Mouse (Mus musculus) adrenal gland, postnatal 25 days (tissue): Measurements from ENCODE around the gene Prdx5. TPM values are rescaled to one million over a fixed set of nuclear protein-coding genes. Genes with fewer than 3 reads are reported as not detected.

Experiments used
- DNase-seq: peaks from one replicate; pipeline ENCODE4 v3.0.0; 2021; ENCODE audit warnings: mixed read lengths
- long read RNA-seq: library from polyadenylated mRNA; stranded (forward); transcript quantifications from one replicate; pipeline ENCODE4 v2.0.0, GENCODE M21; 2021
- total RNA-seq: library from RNA; stranded (reverse); gene quantifications from 2 replicates; pipeline ENCODE4 v1.2.3, GENCODE M21; 2021

The Prdx5 gene
- total RNA-seq, result 196 and 278 TPM in 2 replicates
- long read RNA-seq, transcript Prdx5-201 (6 exons, 1,262 nt), result major isoform, 231 of 262 reads
- long read RNA-seq, transcript Prdx5-203 (5 exons, 755 nt), result minor isoform, 21 of 262 reads
- long read RNA-seq, partial matches to known transcripts, result 1 of 262 reads
- long read RNA-seq, other reads (novel, unspliced or antisense), result 9 of 262 reads

DNA sequence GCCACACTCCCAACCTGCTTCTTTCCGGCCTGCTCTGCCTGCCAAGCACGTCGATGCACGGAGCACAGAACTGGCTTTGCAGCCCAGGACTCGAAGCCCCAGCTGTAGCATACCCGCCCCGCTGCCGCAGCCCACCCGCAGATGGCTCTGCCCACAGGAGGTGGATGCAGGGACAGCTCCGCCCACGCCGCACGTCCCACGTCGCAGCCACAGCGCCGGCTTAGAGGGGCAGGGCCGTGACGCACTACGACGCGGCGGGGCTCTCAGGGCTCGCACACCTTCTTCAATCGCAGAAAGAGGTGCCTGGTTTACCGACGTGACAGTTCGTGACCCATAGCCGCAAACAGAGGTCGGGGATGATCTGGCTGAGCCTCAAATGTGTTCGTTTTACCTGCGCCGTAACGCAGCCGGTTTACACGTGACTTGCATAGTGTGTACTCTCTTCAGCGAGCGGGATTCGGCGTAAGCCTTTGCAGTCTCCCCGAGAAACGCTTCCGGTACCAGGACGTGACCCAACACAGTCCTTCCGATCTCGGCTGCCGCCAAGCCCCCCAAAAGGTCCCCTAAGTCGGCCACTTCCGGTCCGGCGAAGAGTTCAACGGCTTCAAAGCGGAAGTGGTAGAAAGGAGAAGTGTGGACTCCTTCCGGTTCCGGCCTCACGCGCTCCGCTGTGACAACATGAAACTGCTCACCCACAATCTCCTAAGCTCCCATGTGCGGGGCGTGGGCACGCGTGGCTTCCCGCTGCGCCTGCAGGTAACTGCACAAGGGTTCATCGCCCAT, at the start of gene Prdx5, which contains the start of gene Trmt112:
Gene Prdx5, minus strand, starts transcription at position 600 of the 783 bp plus-strand sequence.
Gene Trmt112, plus strand, starts transcription at position 192 of the 783 bp plus-strand sequence.
- peak; percentile 91 for DNase-seq

DNA sequence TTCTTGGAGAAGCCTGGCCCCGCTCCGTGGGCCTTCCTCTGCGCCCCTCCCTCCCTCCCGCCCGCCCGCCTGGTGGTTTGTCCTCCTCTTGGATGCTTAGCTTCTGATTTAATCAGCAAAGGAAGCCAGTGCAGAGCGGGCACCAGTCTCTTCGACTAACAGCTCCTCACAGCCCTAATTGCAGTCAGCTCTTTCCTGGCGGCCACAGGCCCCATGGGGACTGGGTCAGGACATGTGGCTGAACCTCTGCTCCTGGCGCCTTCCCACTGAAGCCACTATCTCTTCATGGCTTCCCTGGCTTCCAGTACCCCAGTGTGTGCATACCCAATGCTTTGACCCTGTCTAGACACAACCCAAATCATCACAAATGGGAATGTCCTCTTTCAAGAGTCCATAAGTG, 46.6 kb upstream of the Prdx5 start:
- no peak for DNase-seq

DNA sequence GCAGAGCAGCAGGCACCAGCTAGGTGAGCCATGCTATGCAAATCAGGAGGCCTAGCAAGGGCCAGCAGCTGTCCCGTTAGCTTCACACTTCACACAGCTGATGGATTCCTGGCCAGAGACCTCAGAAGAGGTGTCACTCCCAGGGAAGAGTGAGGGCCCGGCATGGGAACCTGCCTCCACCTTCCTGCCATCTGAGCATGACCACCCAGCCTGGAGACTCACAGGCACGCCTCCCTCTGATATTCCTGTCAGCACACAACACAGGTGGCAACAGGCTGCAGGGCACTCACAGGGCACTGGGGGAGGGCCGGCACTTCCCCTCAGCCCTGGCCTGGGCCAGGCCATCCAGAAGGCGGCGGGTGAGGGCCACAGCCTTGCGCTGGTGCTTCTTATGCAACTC, 45.5 kb upstream of the Prdx5 start:
- DNase-seq, result no peak

DNA sequence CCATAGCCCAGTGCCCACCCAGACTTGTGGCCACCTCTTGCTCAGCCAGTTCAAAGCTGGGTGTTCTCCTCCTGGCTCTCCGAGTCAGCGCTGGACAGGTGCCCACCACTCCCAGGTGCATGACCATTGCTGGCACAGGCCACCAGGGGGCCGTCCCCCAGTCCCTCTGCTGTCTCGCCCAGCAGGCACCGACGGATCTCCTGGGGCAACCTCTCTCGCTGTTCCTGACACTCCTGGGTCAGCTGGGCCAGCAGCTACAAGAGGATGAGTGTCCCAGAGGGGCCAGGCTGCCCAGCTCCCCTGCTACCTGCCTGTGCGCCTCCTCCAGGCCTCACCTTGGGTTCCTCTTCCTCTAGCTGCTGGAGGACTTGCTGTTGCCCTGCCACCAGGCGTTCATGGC, 44.1 kb upstream of the Prdx5 start:
- DNase-seq, result peak; percentile 65

DNA sequence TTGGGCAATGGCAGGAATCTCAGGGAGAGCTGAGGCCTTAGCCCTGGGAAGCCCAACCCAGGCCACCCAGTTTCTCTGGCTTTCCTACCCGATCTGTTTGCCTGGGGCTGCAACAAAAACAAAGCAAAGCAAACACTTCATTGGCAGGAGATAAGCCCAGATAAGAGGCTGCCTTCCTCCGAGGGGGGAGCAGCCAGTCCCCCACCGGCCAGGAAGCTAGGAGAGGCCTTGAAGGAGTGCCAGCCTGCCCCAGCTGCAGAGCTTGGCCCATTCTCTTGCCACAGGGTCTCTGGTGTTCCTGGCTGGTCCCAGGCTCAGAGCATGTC, 42.8 kb upstream of the Prdx5 start:
- peak; percentile 73 for DNase-seq

DNA sequence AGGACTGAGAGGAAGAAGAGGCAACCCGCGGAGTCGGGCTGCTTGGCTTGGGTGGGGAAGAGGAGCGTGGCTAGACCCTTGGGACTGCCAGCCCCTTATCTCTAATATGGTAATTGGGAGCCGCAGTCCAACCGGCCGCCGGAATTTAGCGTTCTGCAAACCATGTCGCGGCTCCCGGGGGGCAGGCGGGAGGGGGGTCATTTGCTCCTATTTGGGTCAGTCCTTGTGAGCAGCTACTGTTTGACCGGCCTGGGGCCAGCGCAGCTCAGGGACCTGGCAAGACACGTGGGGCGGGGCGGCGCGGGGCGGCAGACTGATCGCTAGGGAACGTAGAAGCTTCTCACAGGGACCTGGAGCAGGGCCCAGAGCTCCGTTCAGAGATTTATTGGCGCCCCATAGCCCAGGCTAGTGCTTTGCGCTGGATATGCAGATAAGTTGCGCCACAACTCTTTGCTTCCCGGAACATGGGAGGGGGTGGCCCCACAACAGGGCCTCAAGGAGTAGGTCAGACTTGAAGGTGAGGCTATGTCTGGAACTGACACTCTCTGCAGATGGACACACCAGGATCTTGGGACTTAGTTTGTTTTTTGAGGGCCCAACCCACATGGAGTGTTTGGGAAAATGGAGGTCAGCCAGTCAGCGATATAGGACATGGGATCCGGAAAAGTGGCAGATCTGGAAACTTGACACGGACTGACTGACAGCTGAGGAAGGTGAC, 42.2 kb upstream of the Prdx5 start:
- DNase-seq, result peak; percentile 88

DNA sequence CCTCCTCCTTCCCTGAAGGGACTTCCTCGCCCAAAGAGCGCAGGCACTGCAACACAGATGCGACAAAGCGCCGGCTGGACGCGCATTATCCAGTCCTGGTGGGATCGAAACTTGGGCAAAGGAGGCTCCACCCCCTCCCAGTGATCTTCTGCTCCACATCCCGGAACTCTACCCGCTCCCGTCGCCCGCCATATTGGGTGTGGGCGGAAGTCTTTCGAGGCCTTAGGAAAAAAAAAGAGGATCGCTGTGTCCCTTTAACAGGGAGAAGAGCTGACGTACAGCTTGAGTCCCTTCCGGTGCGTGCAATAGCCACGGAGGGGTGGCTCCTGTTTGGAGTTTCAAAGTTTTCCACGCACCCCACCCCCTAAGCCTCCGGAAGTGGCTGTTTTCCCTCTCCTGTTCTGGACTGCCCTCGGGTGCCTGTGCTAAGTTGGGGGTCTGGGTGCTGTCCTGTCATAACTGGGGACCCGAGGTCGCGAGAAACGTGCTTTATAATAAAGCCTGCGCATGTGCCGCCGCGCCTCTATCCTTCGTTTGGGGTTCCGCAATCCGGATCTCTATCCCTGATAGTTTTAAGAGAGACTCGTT, 41.6 kb upstream of the Prdx5 start:
- peak; percentile 92 for DNase-seq

DNA sequence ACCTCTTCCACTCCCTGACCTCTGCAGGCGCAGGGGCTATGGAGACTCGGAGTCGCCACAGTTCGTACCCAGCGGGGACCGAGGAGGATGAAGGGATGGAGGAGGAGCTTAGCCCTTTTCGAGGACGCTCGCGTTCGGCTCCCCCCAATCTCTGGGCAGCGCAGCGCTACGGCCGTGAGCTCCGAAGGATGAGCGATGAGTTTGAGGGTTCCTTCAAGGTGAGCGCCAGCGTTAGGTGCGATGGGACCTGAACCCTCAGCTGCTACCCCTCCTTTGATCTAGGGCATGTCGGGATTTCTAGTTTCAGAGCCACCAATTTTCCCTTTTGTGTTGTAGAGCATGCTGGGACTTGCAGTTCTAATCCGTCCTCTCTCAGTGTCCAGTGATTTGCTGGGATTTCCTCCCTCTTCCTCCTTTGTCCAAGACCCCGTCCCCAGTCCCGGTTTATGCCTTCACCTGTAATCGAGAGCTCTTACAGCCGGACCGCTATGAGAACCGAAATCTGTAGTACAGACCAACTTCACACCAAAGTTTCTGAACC, 40.8 kb upstream of the Prdx5 start:
- DNase-seq, result peak; percentile 61

DNA sequence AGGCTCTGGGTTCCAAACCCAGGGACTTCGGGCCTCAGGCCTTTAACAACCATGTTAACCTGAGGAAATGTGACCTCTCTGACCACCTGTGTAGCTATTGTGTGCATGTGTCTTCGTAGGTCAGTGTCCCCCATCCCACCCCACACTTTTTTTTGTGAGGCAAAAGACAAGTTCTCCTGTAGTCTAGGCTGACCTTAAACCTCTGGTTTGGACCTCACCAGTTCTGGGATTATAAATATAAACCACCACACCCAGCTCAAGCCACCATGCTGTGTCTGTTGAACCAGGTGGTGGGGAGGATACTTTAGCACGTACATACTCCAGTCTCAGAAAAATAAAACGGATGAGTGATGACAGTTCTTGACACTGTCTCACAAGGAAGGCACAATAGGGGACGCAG, 40.0 kb upstream of the Prdx5 start:
- no peak for DNase-seq

DNA sequence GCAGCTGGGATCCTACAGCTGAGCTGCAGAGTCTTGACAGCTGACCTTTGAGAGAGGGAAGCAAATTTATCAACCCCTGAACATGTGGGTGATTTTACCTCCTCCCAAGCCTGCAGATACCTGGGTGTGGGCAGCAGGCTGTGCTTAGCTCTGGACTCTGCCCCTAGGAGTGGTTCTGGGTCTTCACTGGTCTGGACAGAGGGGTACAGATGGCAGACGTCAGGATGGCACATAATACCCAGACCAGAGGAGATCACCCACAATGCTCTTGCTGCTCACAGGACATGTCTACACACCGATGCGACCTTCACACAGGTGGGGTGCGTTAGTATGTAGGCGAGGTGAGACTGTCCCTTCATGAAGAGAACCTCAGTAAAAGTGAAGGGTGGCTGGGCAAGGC, 39.6 kb upstream of the Prdx5 start:
- no peak for DNase-seq

DNA sequence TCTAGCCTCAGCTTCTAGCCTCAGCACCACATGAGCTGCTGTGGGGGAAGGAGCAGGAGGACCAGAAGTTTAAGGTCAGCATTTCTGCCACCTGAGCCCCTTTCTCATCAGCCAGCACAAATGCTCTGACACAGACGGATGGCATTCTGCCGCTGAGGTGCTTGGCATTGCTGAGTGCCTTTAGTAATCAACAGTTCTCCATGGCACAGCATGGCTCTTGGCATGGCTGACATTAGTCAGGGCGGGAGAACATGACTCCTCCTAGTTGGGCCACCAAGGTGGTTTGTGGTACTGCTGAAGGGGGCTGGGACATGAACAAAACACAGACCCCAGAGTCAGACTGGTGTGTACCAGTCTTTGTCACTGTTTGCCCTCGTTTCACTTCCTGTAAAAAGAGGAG, 38.3 kb upstream of the Prdx5 start:
- DNase-seq, result no peak

DNA sequence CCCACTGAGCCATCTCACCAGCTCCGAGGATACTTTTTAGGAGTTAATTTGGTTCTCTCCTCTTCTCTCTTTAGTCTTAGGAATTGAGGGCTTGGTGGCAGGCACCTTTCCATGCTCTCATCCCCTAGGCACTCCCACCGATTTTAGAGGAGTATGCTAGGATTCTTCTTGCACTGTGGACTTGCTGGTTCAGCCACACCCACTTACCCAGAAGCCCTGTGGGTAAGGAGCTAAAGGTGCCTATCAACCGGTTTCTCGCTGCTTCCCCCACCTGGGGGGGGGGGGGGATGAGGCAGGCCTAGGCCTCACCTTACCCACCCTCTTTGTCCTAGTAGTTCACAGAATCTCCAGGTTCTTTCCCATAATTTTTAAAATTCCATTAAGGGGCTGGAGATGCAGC, 37.8 kb upstream of the Prdx5 start:
- DNase-seq, result no peak

DNA sequence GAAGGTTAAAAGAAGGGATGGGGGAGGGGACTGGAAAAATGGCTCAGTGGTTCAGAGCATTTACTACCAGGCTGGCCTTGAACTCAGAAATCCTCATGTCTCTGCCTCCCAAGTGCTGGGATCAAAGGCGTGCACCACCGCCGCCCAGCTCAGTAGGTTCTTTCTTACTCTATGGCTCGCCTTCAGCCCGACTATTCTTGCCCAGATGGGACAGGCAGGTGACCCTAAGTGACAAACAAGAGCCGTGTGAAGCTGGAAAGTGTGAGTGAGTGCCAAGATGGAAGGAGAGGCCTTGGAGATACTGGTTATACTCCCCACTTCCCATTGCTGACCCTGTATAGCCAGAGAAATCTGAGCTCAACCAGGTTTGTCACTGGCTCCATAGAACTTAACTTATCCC, 33.8 kb upstream of the Prdx5 start:
- no peak for DNase-seq

DNA sequence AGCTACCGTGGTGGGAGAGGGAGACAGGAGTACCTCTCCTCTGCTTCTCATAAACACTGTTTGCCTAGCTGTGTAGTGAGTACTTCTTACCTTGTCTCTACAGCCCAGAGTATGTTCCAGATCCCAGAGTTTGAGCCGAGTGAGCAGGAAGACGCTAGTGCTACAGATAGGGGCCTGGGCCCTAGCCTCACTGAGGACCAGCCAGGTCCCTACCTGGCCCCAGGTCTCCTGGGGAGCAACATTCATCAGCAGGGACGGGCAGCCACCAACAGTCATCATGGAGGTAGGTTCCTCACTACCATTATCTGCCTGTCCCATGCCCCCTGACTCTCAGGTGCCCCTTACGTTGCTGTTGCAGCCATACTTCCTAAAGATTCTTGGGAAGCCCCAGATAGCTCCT, 32.9 kb upstream of the Prdx5 start:
- DNase-seq, result no peak

DNA sequence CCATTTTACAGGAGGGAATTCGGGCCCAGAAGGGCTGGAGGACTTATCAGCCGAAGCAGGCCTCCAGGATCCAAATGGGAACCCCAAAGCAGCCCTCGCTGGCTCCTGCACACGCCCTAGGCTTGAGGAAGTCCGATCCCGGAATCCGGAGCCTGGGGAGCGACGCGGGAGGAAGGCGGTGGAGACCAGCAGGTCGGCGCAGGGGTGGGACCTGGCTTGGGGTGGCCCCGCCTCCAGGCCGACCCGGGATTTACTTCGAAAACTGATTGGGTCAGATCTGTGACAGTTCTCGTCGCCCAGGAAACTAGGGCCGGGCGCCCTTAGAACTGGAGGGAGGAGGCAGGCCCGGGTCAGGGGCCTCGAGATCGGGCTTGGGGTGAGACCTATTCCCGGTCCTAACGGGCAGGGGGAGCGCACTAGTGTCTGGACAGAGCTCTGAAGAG, 32.4 kb upstream of the Prdx5 start, which contains the start of gene Gpr137:
Gene Gpr137, minus strand, starts transcription at position 232 of the 443 bp plus-strand sequence.
- peak; percentile 94 for DNase-seq

DNA sequence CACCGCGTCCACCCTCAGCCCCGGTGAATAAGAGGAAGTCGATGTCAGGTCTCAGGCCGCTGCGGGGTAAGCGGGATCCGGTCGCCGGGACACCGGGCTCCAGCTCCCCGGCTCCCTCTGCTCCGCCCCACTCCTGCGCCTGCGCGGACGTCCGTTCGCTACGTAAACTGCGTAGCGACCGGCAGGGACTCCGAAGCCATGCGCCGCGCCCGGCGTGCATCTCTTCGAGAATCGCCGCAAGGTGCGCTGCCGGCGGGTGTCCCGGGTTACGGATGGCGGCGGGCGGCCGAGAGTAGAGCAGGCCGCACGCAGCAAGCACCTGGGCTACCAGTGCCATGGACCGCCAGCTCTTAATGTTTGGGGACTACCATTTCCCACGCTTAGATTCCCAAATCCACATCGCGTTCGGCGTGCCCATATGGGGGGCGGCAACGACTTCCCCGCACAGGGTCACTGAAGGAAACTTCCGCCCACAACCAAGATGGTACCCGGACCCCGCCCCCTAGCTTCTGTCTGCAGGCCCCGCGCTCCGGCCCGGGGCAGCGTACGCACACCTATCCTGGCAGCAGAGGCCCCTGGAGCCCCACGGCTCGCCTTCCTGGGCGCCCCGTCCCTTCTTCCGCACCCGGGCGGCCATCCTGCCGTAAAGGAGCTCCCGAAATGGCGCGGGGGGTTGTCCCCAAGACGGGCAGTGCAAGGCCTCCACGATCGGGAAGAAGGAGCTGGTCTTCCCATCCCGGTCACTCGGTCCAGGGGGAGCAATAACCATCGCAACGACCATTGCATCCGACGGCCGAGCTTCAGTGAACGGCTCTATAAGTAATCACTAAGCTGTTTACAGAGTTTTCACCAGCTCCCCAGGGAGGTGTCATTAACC, 31.7 kb upstream of the Prdx5 start, which contains the start of gene Bad:
Gene Bad, plus strand, starts transcription at position 490 of the 877 bp plus-strand sequence.
- peak; percentile 97 for DNase-seq

DNA sequence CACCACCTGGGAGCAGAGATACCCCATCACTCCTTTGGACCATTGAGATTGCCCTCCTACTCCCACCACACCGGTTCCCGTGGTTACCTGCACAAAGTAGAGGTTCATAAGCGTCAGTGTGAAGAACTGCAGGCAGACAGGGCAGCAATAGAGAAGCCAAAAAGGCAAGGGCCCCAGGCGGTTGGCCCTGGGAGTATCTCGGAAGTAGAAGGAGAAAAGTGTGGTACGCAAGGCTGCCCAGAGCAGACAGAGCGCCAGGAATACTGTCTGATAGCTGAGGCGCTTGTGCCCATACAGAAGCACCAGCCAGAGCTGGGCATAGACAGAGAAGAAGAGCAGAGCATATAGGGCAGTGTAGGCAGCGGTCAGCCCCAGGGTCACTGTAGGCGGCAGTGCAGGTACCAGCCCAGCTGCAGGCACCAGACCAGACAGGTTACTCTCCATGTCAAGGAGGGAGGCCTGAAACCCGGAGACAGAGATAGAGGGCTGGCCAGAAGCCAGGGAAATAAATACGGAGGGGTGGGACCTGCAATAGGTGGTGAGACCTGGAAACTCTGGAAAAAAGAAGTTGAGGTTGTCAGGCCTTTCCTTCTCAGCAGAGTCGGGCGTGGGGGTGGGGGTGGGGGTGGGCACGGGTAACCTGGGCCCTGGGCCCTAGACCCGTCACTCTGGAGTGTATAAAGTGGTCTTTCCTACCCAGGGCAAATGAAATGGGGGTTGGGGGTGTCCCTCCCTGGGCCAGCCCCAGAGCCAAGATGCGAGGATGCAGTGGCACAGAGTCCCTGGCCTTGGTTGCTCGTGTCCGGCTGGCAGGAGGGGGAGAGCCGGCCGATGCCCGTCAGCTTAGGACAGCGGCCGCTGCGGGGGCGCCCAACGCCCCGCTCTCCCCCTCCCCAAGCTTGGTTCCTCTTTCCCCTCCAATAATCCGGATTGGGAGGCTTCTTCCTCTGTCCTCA, 30.8 kb upstream of the Prdx5 start:
- DNase-seq, result no peak

DNA sequence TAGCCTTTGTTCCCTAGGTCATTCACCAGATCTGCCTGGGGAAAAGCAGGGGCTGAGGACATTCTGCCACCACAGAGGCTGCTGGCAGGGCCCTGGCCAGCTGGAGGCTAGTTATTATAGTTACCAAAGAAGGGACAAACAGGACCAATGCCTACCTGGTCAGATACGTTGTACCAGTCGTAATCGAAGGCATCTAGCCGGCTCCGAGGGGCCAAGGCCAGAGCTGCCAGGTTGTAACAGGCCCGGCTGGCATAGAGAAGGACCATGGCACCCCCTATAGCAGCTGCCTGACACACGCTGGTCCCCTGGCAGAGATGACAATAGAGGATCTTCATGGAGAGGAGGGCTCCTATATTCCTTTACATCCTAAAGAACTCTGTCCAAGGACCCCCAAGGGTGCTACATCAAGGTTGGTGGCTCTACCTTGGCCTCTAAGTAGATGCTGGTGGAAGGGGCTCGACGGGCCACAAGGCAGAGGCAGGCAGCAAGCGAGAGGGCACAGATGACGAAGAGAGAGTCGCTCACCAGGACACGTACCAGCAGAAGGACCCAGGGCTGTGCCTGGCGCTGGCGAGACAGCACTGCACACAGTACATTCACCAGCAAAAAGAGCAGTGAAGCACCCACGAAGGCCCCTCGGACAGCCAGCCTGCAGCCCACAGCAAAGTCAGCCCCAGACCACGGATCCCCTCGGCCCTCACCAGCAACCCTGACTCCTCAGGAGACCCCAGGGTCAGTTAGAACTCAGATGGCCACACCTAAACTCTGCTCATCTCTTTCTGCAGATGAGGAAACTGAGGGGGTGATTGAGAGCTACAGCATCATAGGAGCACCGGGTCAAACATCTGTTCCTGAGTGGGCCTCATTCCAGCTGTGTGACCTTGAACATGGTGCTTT, 29.4 kb upstream of the Prdx5 start:
- no peak for DNase-seq
